Mouse (Mus musculus) erythroblast, adult 5-6 weeks (primary cell): ENCODE results near the gene Itga9. TPM values are rescaled to one million over a fixed set of nuclear protein-coding genes. Genes with fewer than 3 reads are reported as not detected.

Experiments used
- ATAC-seq: replicated peaks from 2 replicates; pipeline ENCODE4 v1.8.0; 2016; ENCODE audit warnings: moderate number of reproducible peaks, mild to moderate bottlenecking, moderate TSS enrichment, inconsistent platforms; ENCODE audit not compliant: poor library complexity, low FRiP score, severe bottlenecking
- total RNA-seq, 2 experiments: library from RNA; stranded (forward) in 1 of 2; stranded (reverse) in 1 of 2; fragments of 150-400 nt in 1 of 2; fragments of 200-764, 138-1000 nt in 1 of 2; gene quantifications; 2 replicates each; pipeline versions ENCODE4 v1.2.3 to v1.2.4; 2015 to 2017; ENCODE audit warnings: low replicate concordance in 2 of 2

Itga9 gene
- total RNA-seq, 2 experiments from 2014 or later = 0.17 to 2.3 TPM

- no peak for ATAC-seq
These were observed 194.9 kb downstream of the Itga9 start for GRCm38 (mm10) chr9:118801176-118801909.

DNA sequence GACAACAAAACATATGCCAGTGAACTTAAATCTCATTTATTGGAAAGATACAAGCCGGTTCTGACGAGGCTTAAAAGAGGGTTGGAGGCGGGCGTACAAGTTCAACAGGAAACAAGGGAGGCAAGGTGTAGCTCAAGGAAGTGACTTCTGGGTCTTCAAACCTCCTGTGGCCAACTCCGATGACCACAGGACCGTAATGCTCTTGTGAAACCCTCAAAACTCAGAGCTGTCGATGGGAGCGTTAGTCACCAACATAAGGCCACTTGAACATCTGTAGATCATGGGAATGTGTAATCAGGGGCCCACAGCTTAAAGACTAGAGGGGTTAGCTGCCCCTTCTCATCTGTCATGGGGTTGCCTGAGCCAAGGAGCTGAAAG is 195.4 kb downstream of the Itga9 start:
- ATAC-seq = no peak

GRCm38 (mm10) chr9:118802380-118802779 is 195.9 kb downstream of the Itga9 start:
- no peak for ATAC-seq

DNA sequence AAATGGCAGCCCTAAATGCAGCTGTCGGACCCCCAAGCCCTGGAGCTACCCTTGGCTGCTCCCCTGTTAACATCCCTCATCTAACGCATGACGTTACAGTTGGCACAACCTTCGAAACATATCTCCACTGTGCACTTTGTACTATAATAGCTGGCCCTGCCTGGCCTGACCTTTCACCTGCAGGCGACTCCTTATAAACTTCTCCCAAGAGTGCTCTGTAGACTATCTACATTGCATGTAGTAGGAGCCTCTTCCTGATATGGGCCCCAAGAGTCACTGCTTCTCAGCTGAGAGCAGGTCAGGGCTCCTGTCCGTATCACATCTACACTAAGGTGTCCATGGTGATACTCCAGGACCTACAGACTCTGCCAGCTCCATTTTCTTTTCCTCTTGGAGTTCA is 199.2 kb downstream of the Itga9 start:
- no peak for ATAC-seq

DNA sequence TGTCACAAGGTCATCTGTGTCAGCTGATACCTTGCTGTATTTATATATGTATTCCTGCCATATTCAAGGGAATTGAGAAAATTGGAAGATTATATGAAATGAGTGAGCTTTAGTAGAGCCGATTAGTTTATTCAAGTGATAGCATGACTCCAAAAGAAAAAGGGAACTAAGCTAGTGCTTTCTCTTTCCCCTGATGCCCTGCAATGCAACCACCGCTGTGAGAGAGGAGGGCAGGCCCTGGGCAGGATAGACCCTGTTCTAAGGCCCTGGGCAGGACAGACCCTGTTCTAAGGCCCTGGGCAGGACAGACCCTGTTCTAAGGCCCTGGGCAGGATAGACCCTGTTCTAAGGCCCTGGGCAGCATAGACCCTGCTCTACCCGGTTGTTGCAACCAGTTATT is 201.2 kb downstream of the Itga9 start:
- no peak for ATAC-seq

DNA sequence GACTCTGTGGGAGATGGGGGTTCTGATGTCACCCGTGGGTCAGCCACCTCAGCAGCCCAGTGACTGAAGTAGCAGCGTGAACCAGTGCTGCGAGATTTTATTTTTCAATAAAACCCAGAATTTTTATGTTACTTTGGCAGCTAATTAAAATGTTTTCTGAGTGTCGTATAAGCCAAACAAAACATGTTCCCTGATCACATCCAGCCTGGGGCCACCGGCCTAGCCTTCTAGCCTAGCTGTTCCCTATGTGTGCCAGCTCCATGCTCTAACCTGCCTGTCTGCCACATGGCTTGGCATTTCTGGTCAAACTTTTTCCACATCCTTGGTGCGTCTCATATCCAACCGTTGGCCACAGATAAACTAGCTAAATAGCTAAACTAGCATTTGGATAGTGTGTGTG is 205.7 kb downstream of the Itga9 start:
- ATAC-seq = no peak

DNA sequence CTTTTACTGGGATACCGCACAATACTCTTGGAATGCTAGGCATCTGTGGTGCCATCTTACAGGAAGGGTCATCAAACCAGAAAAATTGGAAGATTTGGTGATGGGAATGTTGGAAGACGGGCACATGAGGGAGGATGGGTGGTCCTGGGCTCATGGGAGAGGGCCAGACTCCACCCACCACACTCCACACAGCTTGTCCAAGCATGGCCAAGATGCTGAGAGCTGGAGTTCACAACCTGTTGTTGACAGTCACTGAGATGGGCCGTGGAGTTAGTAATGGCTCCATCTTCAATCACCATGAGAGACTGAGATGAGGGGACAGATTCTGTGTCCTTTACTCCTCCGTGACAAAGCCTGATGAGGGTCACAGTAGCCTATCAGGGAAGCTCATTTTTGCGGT is 207.0 kb downstream of the Itga9 start:
- ATAC-seq = no peak

DNA sequence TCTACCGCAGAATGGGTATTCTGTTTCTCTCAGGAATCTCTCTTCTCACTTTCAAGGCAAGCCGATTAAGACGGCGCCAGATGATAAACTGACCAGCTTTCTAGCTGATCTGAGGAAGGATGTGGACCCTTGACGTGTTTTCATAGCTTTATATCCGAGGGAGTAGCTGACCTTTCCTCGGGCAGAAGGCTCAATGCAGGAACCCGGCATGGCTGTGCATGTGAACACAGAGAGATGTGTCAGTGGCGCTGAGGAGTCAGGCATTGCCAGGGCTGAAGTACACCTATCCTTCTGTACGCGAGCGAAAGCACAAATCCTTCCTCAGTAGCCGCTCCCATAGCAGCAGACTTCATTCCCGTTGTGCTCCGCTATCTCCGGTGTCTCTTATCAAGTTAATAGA is 207.6 kb downstream of the Itga9 start:
- ATAC-seq = no peak

DNA sequence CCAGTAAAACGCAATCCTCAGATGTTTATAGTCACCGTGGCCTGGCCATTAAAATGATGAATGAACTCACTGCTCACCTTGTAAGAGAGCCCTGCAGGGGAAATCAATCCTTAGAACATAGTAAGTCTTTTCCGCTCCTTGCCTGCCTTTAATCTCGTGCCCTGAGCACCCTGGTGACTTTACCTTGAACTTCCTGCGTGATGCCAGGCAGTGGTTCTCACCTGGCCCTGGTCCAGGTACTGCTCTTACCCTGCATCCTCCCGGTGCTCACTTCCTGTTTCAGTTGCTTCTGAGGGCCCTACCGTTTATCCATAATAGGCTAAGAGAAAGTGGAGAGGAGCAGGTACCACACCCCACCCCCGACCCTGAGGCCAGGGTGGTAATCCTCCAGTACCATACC is 208.0 kb downstream of the Itga9 start:
- ATAC-seq = no peak

- ATAC-seq = no peak
These were observed 209.1 kb downstream of the Itga9 start for GRCm38 (mm10) chr9:118815543-118815942.

- ATAC-seq = no peak
These were observed 212.0 kb downstream of the Itga9 start for GRCm38 (mm10) chr9:118818508-118818907.

GRCm38 (mm10) chr9:118821220-118822185 is 215.0 kb downstream of the Itga9 start:
- ATAC-seq = no peak

DNA sequence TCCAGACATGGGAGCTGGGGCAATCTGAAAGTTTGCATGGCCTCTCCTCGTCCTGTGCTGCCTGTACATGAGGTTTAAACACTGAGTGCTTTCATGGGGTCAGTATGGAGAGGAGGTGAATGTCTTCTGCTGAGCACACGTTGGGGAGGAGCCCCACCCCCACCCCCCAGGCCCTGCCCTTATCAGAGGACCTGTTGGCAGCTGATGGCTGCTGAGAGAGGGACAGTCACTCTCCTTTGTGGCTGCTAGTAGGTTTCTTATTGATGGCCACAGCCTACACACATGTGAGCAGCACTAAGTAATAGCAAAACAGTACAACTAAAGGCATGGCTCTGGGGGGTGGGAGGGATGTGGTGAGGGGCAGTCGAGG is 215.7 kb downstream of the Itga9 start:
- no peak for ATAC-seq

GRCm38 (mm10) chr9:118822581-118822980 is 216.1 kb downstream of the Itga9 start:
- no peak for ATAC-seq

DNA sequence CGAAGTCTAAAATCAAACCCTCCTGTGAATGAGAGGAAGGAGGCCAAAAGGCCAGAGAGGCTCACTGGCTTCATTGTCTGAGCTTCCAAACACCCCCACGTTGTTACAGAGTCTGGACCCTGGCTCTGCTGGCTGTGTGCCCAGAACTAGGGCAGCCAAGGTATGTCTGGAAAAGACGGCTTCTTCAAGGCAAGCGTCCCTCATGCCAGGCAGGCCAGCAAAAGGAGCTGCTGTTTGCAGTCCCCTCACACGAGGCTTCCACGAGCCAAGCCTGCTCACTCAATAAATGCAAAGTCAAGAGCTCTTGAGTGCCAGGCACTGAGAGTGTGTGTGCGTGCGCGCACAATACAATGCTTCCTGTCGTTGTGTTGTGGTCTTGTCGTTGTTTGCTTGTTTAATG is 224.6 kb downstream of the Itga9 start:
- no peak for ATAC-seq

DNA sequence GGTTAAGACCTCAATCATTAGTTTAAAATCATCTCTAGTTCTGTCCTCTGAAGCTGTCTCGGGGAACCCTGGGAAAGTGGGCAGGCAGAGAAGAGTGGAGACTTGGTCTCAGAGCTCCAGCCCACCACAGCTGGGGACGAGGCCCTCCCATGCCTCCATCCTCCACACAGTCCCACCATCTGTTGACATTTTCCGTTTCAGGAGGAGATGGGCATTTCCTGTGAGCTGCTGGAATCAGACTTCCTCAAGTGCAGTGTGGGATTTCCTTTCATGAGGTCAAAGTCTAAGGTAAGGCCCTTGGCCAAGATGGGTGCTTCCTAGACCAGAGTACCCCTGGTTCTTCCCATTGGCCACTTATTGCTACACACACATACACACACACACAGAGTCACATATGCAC is 226.0 kb downstream of the Itga9 start:
- ATAC-seq = no peak

DNA sequence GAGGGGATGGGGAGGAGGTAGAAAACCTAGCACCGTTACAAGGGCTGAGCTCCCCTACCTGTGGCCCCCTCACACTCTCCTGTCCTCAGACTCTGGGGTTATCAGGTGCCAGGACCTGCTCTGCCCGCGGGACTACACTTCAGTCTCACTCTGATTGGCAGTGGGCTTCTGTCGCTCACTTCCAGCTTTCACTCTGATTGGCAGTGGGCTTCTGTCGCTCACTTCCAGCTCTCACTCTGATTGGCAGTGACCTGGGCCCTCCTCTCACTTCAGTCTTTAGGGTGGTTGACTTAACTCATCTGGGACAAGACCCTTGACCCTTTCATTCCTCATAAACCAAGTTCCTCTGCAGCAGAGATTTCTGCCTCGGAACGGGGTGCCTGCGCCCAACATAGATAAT is 226.9 kb downstream of the Itga9 start:
- ATAC-seq = no peak

DNA sequence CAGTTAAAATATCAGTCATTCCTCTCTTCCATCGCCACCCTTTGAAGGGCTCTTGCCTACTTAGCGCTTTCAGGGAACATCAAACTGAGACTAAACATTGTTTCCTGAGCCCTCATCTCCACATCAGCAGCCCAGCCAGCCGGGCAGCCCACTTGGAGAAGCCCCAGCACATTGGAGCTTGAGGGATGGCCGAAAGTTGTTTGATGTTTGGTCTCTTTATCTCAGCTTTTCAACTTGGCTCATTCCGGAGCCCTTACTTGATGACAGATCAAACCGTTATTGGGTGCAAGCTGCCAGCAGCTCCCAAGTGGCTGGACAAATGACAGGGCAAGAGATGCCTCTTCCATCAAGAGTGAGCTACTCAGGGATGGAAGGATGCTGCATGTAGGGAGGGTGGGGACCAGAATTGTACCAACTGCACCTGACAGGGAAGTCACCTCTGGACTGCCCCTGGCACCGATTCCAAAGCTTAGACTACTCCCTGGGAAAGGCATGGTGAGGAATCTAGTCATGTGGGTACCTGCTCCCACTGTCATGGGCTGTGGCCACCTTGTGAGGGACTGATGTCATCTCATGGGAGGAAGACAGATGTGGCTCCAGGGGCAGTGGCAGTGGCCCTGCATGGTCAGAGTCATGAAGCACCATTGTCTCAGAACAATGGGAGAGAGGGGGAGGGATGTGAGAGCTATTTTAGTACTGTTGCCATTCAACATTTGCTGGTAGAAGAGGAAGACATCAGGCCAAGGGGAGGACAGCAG is 232.6 kb downstream of the Itga9 start:
- no peak for ATAC-seq

DNA sequence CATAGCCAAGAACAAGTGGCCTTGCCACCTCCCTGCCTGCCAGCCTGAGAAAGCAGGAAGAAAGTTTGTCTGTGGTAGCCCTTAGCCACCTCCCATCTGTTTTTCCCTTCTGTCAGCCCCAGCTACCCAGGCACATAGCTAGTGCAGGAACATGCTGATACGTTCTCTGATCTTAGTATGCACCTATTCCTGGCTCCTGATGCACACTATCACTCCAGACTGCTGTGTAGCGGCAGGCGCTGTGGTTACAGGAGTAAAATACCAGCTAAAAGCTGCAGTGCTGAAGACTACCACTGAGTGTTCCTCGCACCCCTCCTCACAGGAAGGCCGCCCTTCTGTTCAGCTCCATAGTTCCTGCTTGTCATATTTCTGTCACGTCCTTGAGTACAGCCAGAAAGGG is 234.8 kb downstream of the Itga9 start:
- ATAC-seq = no peak

DNA sequence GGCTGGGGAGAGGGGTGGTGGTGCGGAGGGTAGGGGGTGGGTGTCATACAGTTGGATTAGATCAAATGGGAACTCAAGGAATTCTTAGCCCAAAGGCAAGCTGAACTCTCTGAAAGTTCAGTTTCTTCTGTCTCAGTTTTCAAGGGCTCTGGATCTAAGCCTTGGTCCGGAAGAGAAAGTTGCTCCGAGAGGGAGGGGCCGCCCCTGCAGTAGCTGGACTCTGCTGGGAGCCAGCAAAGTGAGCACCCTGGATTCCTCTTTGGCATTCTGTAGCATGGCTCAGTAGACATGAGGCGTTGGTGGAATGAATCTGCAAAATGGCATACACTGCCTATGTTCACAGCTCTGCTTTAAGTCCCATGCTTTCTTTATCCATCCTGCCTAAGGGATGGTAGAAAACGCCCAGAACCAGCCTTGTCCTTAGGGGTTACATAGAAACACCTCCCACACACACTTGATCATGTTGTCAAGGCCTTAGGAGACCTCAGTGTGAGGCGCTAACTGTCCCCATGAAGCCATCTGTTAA is 235.5 kb downstream of the Itga9 start:
- ATAC-seq = no peak
